Mouse (Mus musculus) liver, adult 2 months (tissue): Measurements from ENCODE around the gene Atp8b5.

Experiments used
- CTCF ChIP-seq: fragments of 200-500 bp; IDR thresholded peaks from 2 replicates; pipeline ENCODE4 v1.5.1; 2011; ENCODE audit warnings: low read depth, low read length, control low read depth
- POLR2A ChIP-seq: fragments of 200-500 bp; IDR thresholded peaks from 2 replicates; pipeline ENCODE4 v1.6.1; 2011; ENCODE audit warnings: low read length, control low read depth; ENCODE audit not compliant: insufficient read depth; ENCODE audit errors: extremely low read depth

GRCm38 (mm10) chr4:43372155-43372554 lies 105.2 kb downstream of the Atp8b5 start:
- TF ChIP-seq CTCF (peak; percentile 77), POLR2A (no peak)
